Mouse (Mus musculus): Measurements from ENCODE around the gene Olfr209.

- no peak for TF ChIP-seq POLR2A (IDR thresholded peaks at IDR 0.05; ENCODE audit: extremely low read depth, insufficient read depth, low read length)
- no peak for TF ChIP-seq CTCF (IDR thresholded peaks at IDR 0.05; ENCODE audit: low read depth, low read length)
Measured at GRCm38 (mm10) chr16:59318148-59318547, 45.6 kb downstream of the Olfr209 start, which contains the start of gene Olfr204.

Measured in liver, adult 2 months (tissue).